Mouse (Mus musculus): ENCODE data around the gene Atp5c1. TPM values are rescaled to one million over a fixed set of nuclear protein-coding genes. Genes with fewer than 3 reads are reported as not detected.

The Atp5c1 gene
- polyA plus RNA-seq, 1 experiment from 2014 or later, result 528 TPM

DNA sequence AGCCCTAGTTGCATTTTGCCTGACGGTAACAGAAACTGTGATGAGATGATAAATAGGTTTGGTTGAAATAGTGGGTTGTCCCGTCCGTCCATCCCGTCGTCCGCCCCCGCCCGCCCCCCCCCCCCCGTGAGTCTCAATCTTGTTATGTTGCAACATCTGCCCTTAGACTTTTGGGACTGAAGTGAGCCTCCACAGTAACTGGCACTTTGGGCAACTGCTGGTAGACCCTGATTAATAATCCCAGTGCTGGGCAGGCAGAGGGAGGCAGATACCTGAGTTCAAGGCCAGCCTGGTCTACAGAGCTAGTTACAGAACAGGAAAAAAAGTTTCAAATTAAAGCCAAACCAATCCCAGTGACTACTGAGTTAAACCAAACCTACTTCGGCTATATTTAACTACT lies 30.9 kb downstream of the Atp5c1 start:
- 17% methylated on average over 10 of the region's 10 CpGs for WGBS
- H3K4me1 ChIP-seq, result peaks cover 14% of the 10 kb centered on the region
- no peak for ATAC-seq (ENCODE audit: insufficient number of reproducible peaks, insufficient read depth, low FRiP score, low TSS enrichment)
- H3K27ac ChIP-seq, result no peak overlapping the region
- peak overlapping the region; percentile 93 for H3K4me3 ChIP-seq
- H3K27me3 ChIP-seq, result no peaks in the 10 kb centered on the region
- peaks cover 10% of the 10 kb centered on the region; the same call in 1 of the 2 replicates for H3K36me3 ChIP-seq
- peak overlapping the region; percentile 78 for H3K4me2 ChIP-seq (replicated peaks)
- H3K9ac ChIP-seq, result no peak overlapping the region
- H3K9me3 ChIP-seq, result no peaks in the 10 kb centered on the region

DNA sequence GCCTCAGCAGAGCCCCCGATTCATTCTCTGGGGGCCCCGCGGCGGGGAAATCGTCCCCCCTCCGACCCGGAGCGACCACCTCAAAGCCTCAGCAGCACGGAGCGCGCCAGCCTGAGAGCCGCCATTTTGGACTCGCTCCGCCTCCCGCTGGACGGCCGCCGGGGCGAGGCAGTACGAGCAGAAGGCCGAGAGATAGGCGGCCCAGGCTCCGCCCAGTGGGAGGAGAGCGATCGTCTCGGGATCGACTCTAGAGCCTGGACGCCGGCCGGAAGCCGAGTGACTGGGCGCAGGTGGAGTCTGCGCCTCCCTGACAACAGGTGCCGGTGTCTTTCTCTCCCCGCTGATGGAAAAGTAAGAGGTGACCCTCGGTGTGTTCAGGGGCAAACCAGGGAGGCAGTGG lies 31.8 kb downstream of the Atp5c1 start, which contains the start of gene Taf3:
Taf3 (minus strand) TSS at position 136 of the 400 bp plus-strand sequence.
- under 1% methylated on average over 36 of the region's 36 CpGs for WGBS
- peak within 1 kb of the TSS; percentile 86 for H3K9ac ChIP-seq
- peak within 1 kb of the TSS; percentile 52 for H3K27ac ChIP-seq

DNA sequence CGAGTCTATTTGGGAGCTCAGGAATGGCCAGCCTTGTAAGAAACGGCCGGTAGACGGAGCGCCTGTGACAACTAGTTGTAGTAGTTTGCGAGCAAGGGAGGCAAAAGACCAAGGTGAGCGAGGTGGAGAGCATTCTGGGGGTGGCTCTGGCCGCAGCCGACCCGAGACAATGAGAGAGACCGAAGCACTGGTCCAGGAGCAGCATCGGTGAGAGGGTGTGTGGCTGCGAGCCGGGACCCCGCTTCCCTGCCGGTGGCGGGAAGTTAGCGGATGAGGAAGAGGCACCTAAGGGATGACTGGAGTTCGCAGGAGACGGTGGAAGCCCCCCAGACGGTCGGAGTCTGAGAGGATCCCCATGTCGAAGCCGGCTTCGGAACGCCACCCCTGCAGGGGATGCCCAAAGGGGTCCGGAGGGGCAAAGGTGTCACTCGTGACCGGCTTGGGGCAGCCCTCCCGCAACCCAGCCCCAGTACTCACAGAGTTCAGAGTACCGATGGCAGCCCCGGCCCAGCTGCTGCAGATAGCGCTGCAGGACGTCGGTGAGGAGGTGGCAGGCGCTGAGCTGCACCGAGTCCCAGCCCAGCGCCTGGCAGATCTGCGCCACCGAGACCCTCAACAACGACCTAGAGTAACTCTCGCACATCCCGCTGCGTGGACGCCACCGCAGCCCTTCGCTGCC lies 32.4 kb downstream of the Atp5c1 start:
- H3K36me3 ChIP-seq, result no peaks in the 10 kb centered on the region
- H3K4me3 ChIP-seq, result peak overlapping the region; percentile 93
- H3K9me3 ChIP-seq, result no peaks in the 10 kb centered on the region
- peak overlapping the region; percentile 52 for H3K27ac ChIP-seq
- H3K9ac ChIP-seq, result peak overlapping the region; percentile 86
- peaks cover 14% of the 10 kb centered on the region for H3K4me1 ChIP-seq
- H3K27me3 ChIP-seq, result no peaks in the 10 kb centered on the region
- WGBS, result under 1% methylated on average over 47 of the region's 47 CpGs
- ATAC-seq (ENCODE audit: insufficient number of reproducible peaks, insufficient read depth, low FRiP score, low TSS enrichment), result peak; percentile 55; the same call in 1 of the 2 replicates
- H3K4me2 ChIP-seq (replicated peaks), result peak overlapping the region; percentile 78

More for the DNA sequence above, 31.8 kb downstream of the Atp5c1 start, which contains the start of gene Taf3:
- Histone ChIP-seq H3K4me1 (peaks cover 14% of the 10 kb centered on the region), H3K4me3 (peak within 1 kb of the TSS; percentile 93), H3K27me3 (no peaks in the 10 kb centered on the region), H3K36me3 (peaks cover 1% of the 10 kb centered on the region; the same call in 1 of the 2 replicates), H3K4me2 (replicated peaks) (peak within 1 kb of the TSS; percentile 78), H3K9me3 (no peaks in the 10 kb centered on the region)
- ATAC-seq (ENCODE audit: insufficient number of reproducible peaks, insufficient read depth, low FRiP score, low TSS enrichment), result peak; percentile 92

DNA sequence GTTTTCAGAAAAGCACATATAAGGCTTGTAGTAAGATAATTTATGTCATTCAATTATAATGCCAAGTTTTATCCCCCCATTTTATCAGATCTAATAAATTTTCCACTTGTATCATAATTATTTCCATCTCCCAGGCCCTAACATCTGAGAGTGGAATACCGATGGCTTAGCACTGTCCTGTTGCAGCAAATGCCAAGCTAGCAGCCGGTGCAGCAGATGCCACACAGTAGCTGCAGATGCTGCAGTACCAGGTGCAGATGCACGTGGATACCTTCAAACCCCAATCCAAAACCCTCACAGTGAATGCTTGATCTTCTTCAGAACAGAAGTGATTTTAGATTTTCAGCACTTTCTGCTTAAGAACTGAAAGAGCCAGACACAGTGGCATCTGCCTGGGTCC lies 45.3 kb downstream of the Atp5c1 start:
- Histone ChIP-seq H3K4me3 (no peak overlapping the region), H3K36me3 (peaks cover 8% of the 10 kb centered on the region), H3K27ac (no peak overlapping the region), H3K4me1 (0 out of 2 replicates have a peak, but pooled peaks cover 3% of the 10 kb centered on the region), H3K4me2 (replicated peaks) (no peak overlapping the region), H3K27me3 (no peaks in the 10 kb centered on the region), H3K9me3 (no peaks in the 10 kb centered on the region), H3K9ac (no peak overlapping the region)
- 73% methylated on average over 3 of the region's 3 CpGs for WGBS
- no peak for ATAC-seq (ENCODE audit: insufficient number of reproducible peaks, insufficient read depth, low FRiP score, low TSS enrichment)

- H3K9me3 ChIP-seq, result no peaks in the 10 kb centered on the region
- no peaks in the 10 kb centered on the region for H3K27me3 ChIP-seq
- no peak for ATAC-seq (ENCODE audit: insufficient number of reproducible peaks, insufficient read depth, low FRiP score, low TSS enrichment)
- no peak overlapping the region for H3K27ac ChIP-seq
- WGBS, result 72% methylated on average over 4 of the region's 4 CpGs
- no peak overlapping the region for H3K4me2 ChIP-seq (replicated peaks)
- no peaks in the 10 kb centered on the region for H3K36me3 ChIP-seq
- peaks cover 7% of the 10 kb centered on the region for H3K4me1 ChIP-seq
- no peak overlapping the region for H3K4me3 ChIP-seq
- no peak overlapping the region for H3K9ac ChIP-seq
Measured at GRCm38 (mm10) chr2:10033684-10034083, 46.6 kb downstream of the Atp5c1 start.

DNA sequence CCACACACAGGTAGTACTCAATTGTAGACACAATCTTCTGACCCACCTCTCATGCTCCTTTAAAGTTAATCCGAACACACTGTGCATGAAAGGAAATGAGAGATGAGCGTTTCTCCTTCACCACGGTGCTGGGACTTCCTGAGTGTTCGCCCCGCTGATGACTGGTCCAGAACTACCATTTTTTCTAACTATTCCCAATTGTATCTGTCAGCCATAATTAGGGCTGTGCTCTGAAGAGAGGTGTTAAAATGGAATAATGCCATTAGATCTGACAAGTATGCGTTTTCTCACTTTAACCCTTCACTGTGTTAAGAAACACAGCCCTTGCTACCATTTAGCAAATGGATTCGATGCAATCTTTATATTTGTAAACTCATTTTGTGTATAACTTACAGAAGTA lies 50.6 kb downstream of the Atp5c1 start:
- no peak for ATAC-seq (ENCODE audit: insufficient number of reproducible peaks, insufficient read depth, low FRiP score, low TSS enrichment)
- H3K4me2 ChIP-seq (replicated peaks), result no peak overlapping the region
- no peak overlapping the region for H3K27ac ChIP-seq
- H3K4me3 ChIP-seq, result no peak overlapping the region
- H3K9ac ChIP-seq, result no peak overlapping the region
- WGBS, result 51% methylated on average over 7 of the region's 7 CpGs
- H3K27me3 ChIP-seq, result no peaks in the 10 kb centered on the region
- H3K9me3 ChIP-seq, result no peaks in the 10 kb centered on the region
- peaks cover 10% of the 10 kb centered on the region for H3K4me1 ChIP-seq
- no peaks in the 10 kb centered on the region for H3K36me3 ChIP-seq

GRCm38 (mm10) chr2:10024264-10024663 lies 56.0 kb downstream of the Atp5c1 start:
- H3K27me3 ChIP-seq, result no peaks in the 10 kb centered on the region
- no peaks in the 10 kb centered on the region for H3K36me3 ChIP-seq
- no peaks in the 10 kb centered on the region for H3K9me3 ChIP-seq
- H3K27ac ChIP-seq, result no peak overlapping the region
- no peak overlapping the region for H3K4me3 ChIP-seq
- H3K4me1 ChIP-seq, result peaks cover 3% of the 10 kb centered on the region; the same call in 1 of the 2 replicates
- H3K9ac ChIP-seq, result no peak overlapping the region
- no peak overlapping the region for H3K4me2 ChIP-seq (replicated peaks)
- whole genome bisulfite sequencing, result 86% methylated on average over 6 of the region's 6 CpGs
- ATAC-seq (ENCODE audit: insufficient number of reproducible peaks, insufficient read depth, low FRiP score, low TSS enrichment), result no peak

DNA sequence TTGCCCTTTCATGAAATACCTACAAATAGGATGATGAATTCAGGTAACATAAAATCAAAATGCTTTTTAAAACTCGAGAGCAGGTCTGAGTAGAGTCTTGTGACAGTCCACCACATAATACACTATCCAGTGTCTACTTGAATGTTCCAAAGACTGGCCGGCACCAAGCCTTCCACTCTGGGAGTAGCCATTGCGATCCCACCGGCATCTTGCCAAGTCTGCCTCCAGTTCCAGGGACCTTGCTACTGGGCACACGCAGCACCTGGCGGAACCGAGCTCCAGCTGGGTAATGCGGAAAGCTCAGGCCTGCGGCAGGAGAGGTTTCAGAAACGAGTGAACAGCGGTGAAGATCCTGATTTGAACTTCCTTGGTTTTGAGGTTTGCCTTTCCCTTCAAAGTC lies 59.0 kb downstream of the Atp5c1 start:
- H3K36me3 ChIP-seq, result no peaks in the 10 kb centered on the region
- H3K4me3 ChIP-seq, result no peak overlapping the region
- no peak overlapping the region for H3K9ac ChIP-seq
- no peaks in the 10 kb centered on the region for H3K9me3 ChIP-seq
- no peaks in the 10 kb centered on the region for H3K27me3 ChIP-seq
- WGBS, result 87% methylated on average over 11 of the region's 11 CpGs
- H3K4me1 ChIP-seq, result no peaks in the 10 kb centered on the region
- H3K4me2 ChIP-seq (replicated peaks), result no peak overlapping the region
- no peak for ATAC-seq (ENCODE audit: insufficient number of reproducible peaks, insufficient read depth, low FRiP score, low TSS enrichment)
- H3K27ac ChIP-seq, result no peak overlapping the region

- no peak overlapping the region for H3K4me2 ChIP-seq (replicated peaks)
- WGBS, result 84% methylated on average over 10 of the region's 10 CpGs
- H3K4me1 ChIP-seq, result no peaks in the 10 kb centered on the region
- no peak overlapping the region for H3K9ac ChIP-seq
- H3K27ac ChIP-seq, result no peak overlapping the region
- H3K36me3 ChIP-seq, result no peaks in the 10 kb centered on the region
- no peaks in the 10 kb centered on the region for H3K27me3 ChIP-seq
- no peak overlapping the region for H3K4me3 ChIP-seq
- ATAC-seq (ENCODE audit: insufficient number of reproducible peaks, insufficient read depth, low FRiP score, low TSS enrichment), result no peak
- H3K9me3 ChIP-seq, result no peaks in the 10 kb centered on the region
Measured at GRCm38 (mm10) chr2:10014951-10015635, 65.2 kb downstream of the Atp5c1 start.

- H3K4me1 ChIP-seq, result no peaks in the 10 kb centered on the region
- H3K9ac ChIP-seq, result no peak overlapping the region
- H3K9me3 ChIP-seq, result no peaks in the 10 kb centered on the region
- no peak overlapping the region for H3K27ac ChIP-seq
- ATAC-seq (ENCODE audit: insufficient number of reproducible peaks, insufficient read depth, low FRiP score, low TSS enrichment), result no peak
- WGBS, result 32% methylated on average over 7 of the region's 7 CpGs
- H3K27me3 ChIP-seq, result no peaks in the 10 kb centered on the region
- H3K4me3 ChIP-seq, result no peak overlapping the region
- no peak overlapping the region for H3K4me2 ChIP-seq (replicated peaks)
- H3K36me3 ChIP-seq, result no peaks in the 10 kb centered on the region
Measured at GRCm38 (mm10) chr2:10010263-10010909, 69.9 kb downstream of the Atp5c1 start.

- ATAC-seq (ENCODE audit: insufficient number of reproducible peaks, insufficient read depth, low FRiP score, low TSS enrichment), result no peak
- Histone ChIP-seq H3K36me3 (no peaks in the 10 kb centered on the region), H3K27me3 (no peaks in the 10 kb centered on the region), H3K4me3 (no peak overlapping the region), H3K9ac (no peak overlapping the region), H3K27ac (no peak overlapping the region), H3K9me3 (no peaks in the 10 kb centered on the region), H3K4me1 (no peaks in the 10 kb centered on the region), H3K4me2 (replicated peaks) (no peak overlapping the region)
- 75% methylated on average over 13 of the region's 13 CpGs for WGBS
Measured at GRCm38 (mm10) chr2:10009671-10010254, 70.5 kb downstream of the Atp5c1 start.
